In genomic region chr6:8128164-8128563, GRCm38 (mm10) we compare ENCODE assay signal across 16 mouse cellular contexts.
"Had no signal": no experiment of that assay in that cellular context is flagged by ENCODE, and none has a peak within 500 bp of the region (broad histone marks: within the 10 kb centered on the region; RNA-seq: fewer than 3 reads in every experiment).

No protein-coding gene starts in this region.

- DNase-seq: liver; liver, embryonic 13.5 days; liver, postnatal 0 days; lung, adult 18-20 months; lung, adult 2 months; lung, embryonic 14.5 days; lung, postnatal 10 days; lung, postnatal 14 days; lung, postnatal 36 days; lung, postnatal 4 days; midbrain, embryonic 14.5 days had no signal

- ATAC-seq: liver, embryonic 12.5 days; liver, postnatal 0 days; lung, postnatal 0 days; midbrain, embryonic 13.5 days; midbrain, embryonic 15.5 days; midbrain, embryonic 16.5 days had no signal
